Mouse (Mus musculus): ENCODE data around the gene Rnf220. TPM values are rescaled to one million over a fixed set of nuclear protein-coding genes. Genes with fewer than 3 reads are reported as not detected.

Gene Rnf220
- polyA plus RNA-seq, 1 experiment from 2014 or later = 17.3 TPM

GRCm38 (mm10) chr4:117409144-117410048, 87.5 kb downstream of the Rnf220 start:
- no peak for DNase-seq
- H3K4me3 ChIP-seq (ENCODE audit: low read depth, low read length) = no peak overlapping the region
- TF ChIP-seq EP300 (IDR thresholded peaks at IDR 0.05; ENCODE audit: low read depth) (no peak), CTCF (IDR thresholded peaks at IDR 0.05; ENCODE audit: low read depth) (no peak)
- H3K9me3 ChIP-seq (ENCODE audit: low read length) = no peaks in the 10 kb centered on the region
- no peaks in the 10 kb centered on the region for H3K27me3 ChIP-seq (ENCODE audit: insufficient read depth, low read length)
- no peak overlapping the region for H3K27ac ChIP-seq (ENCODE audit: low read depth)
- no peak for ATAC-seq
- H3K4me1 ChIP-seq (ENCODE audit: insufficient read depth) = no peaks in the 10 kb centered on the region
- H3K9ac ChIP-seq (replicated peaks) = no peak overlapping the region
- no peaks in the 10 kb centered on the region for H3K36me3 ChIP-seq (replicated peaks; ENCODE audit: insufficient read depth, low read length)
- 79% methylated on average over 14 of the region's 14 CpGs for WGBS (ENCODE audit: insufficient replicate concordance)
- no peak overlapping the region for H3K4me2 ChIP-seq (ENCODE audit: low read depth, low read length)

GRCm38 (mm10) chr4:117407945-117408344, 88.9 kb downstream of the Rnf220 start:
- no peak for ATAC-seq
- Histone ChIP-seq H3K9me3 (ENCODE audit: low read length) (no peaks in the 10 kb centered on the region), H3K4me2 (ENCODE audit: low read depth, low read length) (no peak overlapping the region)

GRCm38 (mm10) chr4:117405999-117406398, 90.9 kb downstream of the Rnf220 start:
- no peaks in the 10 kb centered on the region for H3K9me3 ChIP-seq (ENCODE audit: low read length)
- H3K36me3 ChIP-seq (replicated peaks; ENCODE audit: insufficient read depth, low read length) = no peaks in the 10 kb centered on the region
- no peak for DNase-seq
- TF ChIP-seq CTCF (IDR thresholded peaks at IDR 0.05; ENCODE audit: low read depth) (no peak), EP300 (IDR thresholded peaks at IDR 0.05; ENCODE audit: low read depth) (no peak)
- no peak overlapping the region for H3K9ac ChIP-seq (replicated peaks)
- H3K4me3 ChIP-seq (ENCODE audit: low read depth, low read length) = no peak overlapping the region
- no peaks in the 10 kb centered on the region for H3K4me1 ChIP-seq (ENCODE audit: insufficient read depth)
- ATAC-seq = no peak
- WGBS (ENCODE audit: insufficient replicate concordance) = 63% methylated on average over 9 of the region's 9 CpGs
- H3K27me3 ChIP-seq (ENCODE audit: insufficient read depth, low read length) = no peaks in the 10 kb centered on the region
- no peak overlapping the region for H3K4me2 ChIP-seq (ENCODE audit: low read depth, low read length)
- H3K27ac ChIP-seq (ENCODE audit: low read depth) = no peak overlapping the region

More at GRCm38 (mm10) chr4:117407945-117408344, 88.9 kb downstream of the Rnf220 start:
- TF ChIP-seq EP300 (IDR thresholded peaks at IDR 0.05; ENCODE audit: low read depth) (no peak), CTCF (IDR thresholded peaks at IDR 0.05; ENCODE audit: low read depth) (no peak)
- Histone ChIP-seq H3K4me3 (ENCODE audit: low read depth, low read length) (no peak overlapping the region), H3K9ac (replicated peaks) (no peak overlapping the region), H3K27me3 (ENCODE audit: insufficient read depth, low read length) (no peaks in the 10 kb centered on the region), H3K27ac (ENCODE audit: low read depth) (no peak overlapping the region), H3K36me3 (replicated peaks; ENCODE audit: insufficient read depth, low read length) (no peaks in the 10 kb centered on the region), H3K4me1 (ENCODE audit: insufficient read depth) (no peaks in the 10 kb centered on the region)
- 60% methylated on average over 5 of the region's 5 CpGs for WGBS (ENCODE audit: insufficient replicate concordance)
- DNase-seq = no peak

- DNase-seq = no peak
- Histone ChIP-seq H3K4me3 (ENCODE audit: low read depth, low read length) (no peak overlapping the region), H3K4me2 (ENCODE audit: low read depth, low read length) (no peak overlapping the region), H3K9me3 (ENCODE audit: low read length) (no peaks in the 10 kb centered on the region), H3K4me1 (ENCODE audit: insufficient read depth) (no peaks in the 10 kb centered on the region), H3K9ac (replicated peaks) (no peak overlapping the region), H3K27me3 (ENCODE audit: insufficient read depth, low read length) (no peaks in the 10 kb centered on the region), H3K27ac (ENCODE audit: low read depth) (no peak overlapping the region), H3K36me3 (replicated peaks; ENCODE audit: insufficient read depth, low read length) (no peaks in the 10 kb centered on the region)
- no peak for TF ChIP-seq EP300 (IDR thresholded peaks at IDR 0.05; ENCODE audit: low read depth)
- TF ChIP-seq CTCF (IDR thresholded peaks at IDR 0.05; ENCODE audit: low read depth) = no peak
- 91% methylated on average over 6 of the region's 6 CpGs for WGBS (ENCODE audit: insufficient replicate concordance)
- no peak for ATAC-seq
Observed at GRCm38 (mm10) chr4:117405211-117405610, 91.6 kb downstream of the Rnf220 start.

- TF ChIP-seq CTCF (IDR thresholded peaks at IDR 0.05; ENCODE audit: low read depth) = no peak
- TF ChIP-seq EP300 (IDR thresholded peaks at IDR 0.05; ENCODE audit: low read depth) = no peak
- no peak overlapping the region for H3K4me2 ChIP-seq (ENCODE audit: low read depth, low read length)
- 43% methylated on average over 3 of the region's 3 CpGs for WGBS (ENCODE audit: insufficient replicate concordance)
- no peak overlapping the region for H3K27ac ChIP-seq (ENCODE audit: low read depth)
- H3K9ac ChIP-seq (replicated peaks) = no peak overlapping the region
- no peaks in the 10 kb centered on the region for H3K27me3 ChIP-seq (ENCODE audit: insufficient read depth, low read length)
- no peak overlapping the region for H3K4me3 ChIP-seq (ENCODE audit: low read depth, low read length)
- H3K36me3 ChIP-seq (replicated peaks; ENCODE audit: insufficient read depth, low read length) = no peaks in the 10 kb centered on the region
- ATAC-seq = no peak
- no peaks in the 10 kb centered on the region for H3K9me3 ChIP-seq (ENCODE audit: low read length)
- no peaks in the 10 kb centered on the region for H3K4me1 ChIP-seq (ENCODE audit: insufficient read depth)
- no peak for DNase-seq
Observed at GRCm38 (mm10) chr4:117403411-117403810, 93.4 kb downstream of the Rnf220 start.

- no peak for ATAC-seq
- no peak overlapping the region for H3K4me2 ChIP-seq (ENCODE audit: low read depth, low read length)
- no peak overlapping the region for H3K4me3 ChIP-seq (ENCODE audit: low read depth, low read length)
Observed at GRCm38 (mm10) chr4:117397128-117397527, 99.7 kb downstream of the Rnf220 start.

More at GRCm38 (mm10) chr4:117397128-117397527, 99.7 kb downstream of the Rnf220 start:
- H3K36me3 ChIP-seq (replicated peaks; ENCODE audit: insufficient read depth, low read length) = no peaks in the 10 kb centered on the region
- no peaks in the 10 kb centered on the region for H3K9me3 ChIP-seq (ENCODE audit: low read length)
- no peak overlapping the region for H3K27ac ChIP-seq (ENCODE audit: low read depth)
- no peak for DNase-seq
- no peaks in the 10 kb centered on the region for H3K27me3 ChIP-seq (ENCODE audit: insufficient read depth, low read length)
- 76% methylated on average over 11 of the region's 11 CpGs for WGBS (ENCODE audit: insufficient replicate concordance)
- TF ChIP-seq EP300 (IDR thresholded peaks at IDR 0.05; ENCODE audit: low read depth) = no peak
- no peak for TF ChIP-seq CTCF (IDR thresholded peaks at IDR 0.05; ENCODE audit: low read depth)
- no peak overlapping the region for H3K9ac ChIP-seq (replicated peaks)
- no peaks in the 10 kb centered on the region for H3K4me1 ChIP-seq (ENCODE audit: insufficient read depth)

All from liver, postnatal 0 days (tissue).